Mouse (Mus musculus) heart, adult 2 months (tissue): ENCODE data around the gene Cela1.

Experiments
- CTCF ChIP-seq: fragments of 200-600 bp; IDR thresholded peaks from 2 replicates; pipeline ENCODE4 v1.8.1; 2022; ENCODE audit warnings: antibody characterized with exemption, mild to moderate bottlenecking, moderate library complexity
- POLR2A ChIP-seq: fragments of 200-500 bp; IDR thresholded peaks from 2 replicates; pipeline ENCODE4 v1.6.1; 2011; ENCODE audit warnings: mild to moderate bottlenecking, low read depth, low read length, control low read depth; ENCODE audit not compliant: insufficient read depth

DNA sequence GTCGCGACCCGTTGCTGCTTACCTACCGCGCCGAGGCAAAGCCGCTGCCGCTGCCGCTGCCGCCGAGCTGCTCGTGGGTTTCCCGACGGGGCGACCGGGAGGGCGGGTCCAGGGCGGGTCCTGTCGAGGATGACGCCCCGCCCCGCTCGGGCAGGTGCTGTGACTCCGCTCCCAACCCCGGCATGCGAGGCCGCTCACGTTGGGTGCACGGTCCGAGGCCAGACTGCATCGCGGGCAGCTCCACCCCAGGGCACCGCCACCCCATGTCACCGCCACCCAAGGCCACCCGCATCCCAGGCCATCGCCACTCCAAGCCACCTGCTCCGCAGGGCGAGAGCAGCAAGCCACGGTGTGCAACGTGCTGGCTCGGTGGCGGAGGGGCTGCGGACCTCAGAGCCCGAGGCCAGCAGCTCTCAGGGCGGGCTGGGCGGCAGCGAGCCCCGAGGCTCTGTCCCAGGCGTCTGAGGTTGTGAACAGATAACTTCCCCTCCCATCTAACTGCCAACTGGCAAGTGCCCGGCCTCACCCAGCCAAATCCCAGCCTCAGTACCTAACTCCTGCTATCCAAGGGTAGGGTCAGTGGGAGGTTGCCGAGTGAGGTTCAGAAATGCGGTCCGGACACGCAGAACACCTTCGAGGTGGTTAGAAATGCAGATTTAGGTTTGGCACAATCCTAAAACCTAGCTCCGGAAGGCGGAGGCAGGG, 41.7 kb upstream of the Cela1 start, which contains the start of gene Galnt6:
- TF ChIP-seq CTCF = no peak
- no peak for TF ChIP-seq POLR2A
